Comparison of ENCODE assay signal across 8 mouse cellular contexts in genomic region chr4:62965497-62966302, GRCm38 (mm10). TPM values are rescaled to one million over a fixed set of nuclear protein-coding genes. Genes with fewer than 3 reads are reported as not detected.
A peak's percentile ranks its signal among the peaks of the same experiment; 100 is the strongest.
DNase-seq lines count a peak whose midpoint lies in the region; ATAC-seq and TF ChIP-seq lines count a peak whose summit lies in the region.

Gene Zfp618 (plus strand): TSS chr4:62965573.

- DNase-seq in layer of hippocampus, adult 2 months (ENCODE audit: low spot score in 2 of 2), result no peak
- DNase-seq in layer of hippocampus, adult 9-10 months (ENCODE audit: low spot score), result no peak
- DNase-seq in adrenal gland, postnatal 10 days, result peak; percentile 53
- peak; percentile 60 for DNase-seq in embryonic facial prominence, embryonic 10.5 days (ENCODE audit: low spot score)
- DNase-seq in hindbrain, embryonic 11.5 days (ENCODE audit: low spot score), result peak; percentile 68
- DNase-seq in liver, embryonic 14.5 days (ENCODE audit: low read depth in 3 of 3, low spot score in 3 of 3), result no peak
- DNase-seq in MN1 (ENCODE audit: low spot score), result no peak

- H3K9me3 ChIP-seq in embryonic facial prominence, embryonic 10.5 days, result no peaks in the 10 kb centered on the region
- no peaks in the 10 kb centered on the region for H3K9me3 ChIP-seq in hindbrain, embryonic 11.5 days (ENCODE audit: control insufficient read depth, low read length)
- H3K9me3 ChIP-seq in liver, embryonic 14.5 days (ENCODE audit: control insufficient read depth, low read length), result no peaks in the 10 kb centered on the region
- H3K9me3 ChIP-seq in stomach, embryonic 15.5 days, result no peaks in the 10 kb centered on the region

- H3K36me3 ChIP-seq in embryonic facial prominence, embryonic 10.5 days (replicated peaks), result no peaks in the 10 kb centered on the region
- no peaks in the 10 kb centered on the region for H3K36me3 ChIP-seq in hindbrain, embryonic 11.5 days (ENCODE audit: control insufficient read depth, insufficient read depth, low read length)
- H3K36me3 ChIP-seq in liver, embryonic 14.5 days (replicated peaks; ENCODE audit: control insufficient read depth, insufficient read depth, low read depth), result no peaks in the 10 kb centered on the region
- no peaks in the 10 kb centered on the region for H3K36me3 ChIP-seq in stomach, embryonic 15.5 days

- peaks cover 6% of the 10 kb centered on the region; the same call in 1 of the 2 replicates for H3K27me3 ChIP-seq in embryonic facial prominence, embryonic 10.5 days (replicated peaks; ENCODE audit: low read depth, poor library complexity, severe bottlenecking)
- H3K27me3 ChIP-seq in hindbrain, embryonic 11.5 days (ENCODE audit: control insufficient read depth, insufficient read depth, low read length), result no peaks in the 10 kb centered on the region
- H3K27me3 ChIP-seq in liver, embryonic 14.5 days (ENCODE audit: control insufficient read depth, insufficient read depth, low read length), result peaks cover 21% of the 10 kb centered on the region
- H3K27me3 ChIP-seq in stomach, embryonic 15.5 days (replicated peaks), result no peaks in the 10 kb centered on the region

- H3K4me2 ChIP-seq in hindbrain, embryonic 11.5 days (replicated peaks; ENCODE audit: low read depth, low read length), result peak within 1 kb of the TSS; percentile 59
- H3K4me2 ChIP-seq in liver, embryonic 14.5 days (ENCODE audit: low read depth), result peak within 1 kb of the TSS; percentile 46
- H3K4me2 ChIP-seq in stomach, embryonic 15.5 days, result peak within 1 kb of the TSS; percentile 70

- peak; percentile 73 for ATAC-seq in hindbrain, embryonic 11.5 days (ENCODE audit: low FRiP score)
- ATAC-seq in liver, embryonic 14.5 days (ENCODE audit: insufficient read depth), result no peak
- peak; percentile 65 for ATAC-seq in stomach, embryonic 15.5 days (ENCODE audit: insufficient read depth, low FRiP score, low read depth)

- peak; percentile 70 for TF ChIP-seq CTCF in layer of hippocampus, adult 2 months (conservative IDR thresholded peaks at IDR 0.05)
- no peak for TF ChIP-seq CTCF in liver, embryonic 14.5 days (IDR thresholded peaks at IDR 0.05; ENCODE audit: low read depth)

- WGBS in embryonic facial prominence, embryonic 10.5 days, result 7% methylated on average over 85 of the region's 86 CpGs
- WGBS in hindbrain, embryonic 11.5 days, result under 1% methylated on average over 25 of the region's 86 CpGs
- 0% methylated on average over 44 of the region's 86 CpGs for WGBS in liver, embryonic 14.5 days (ENCODE audit: insufficient replicate concordance)
- under 1% methylated on average over 28 of the region's 86 CpGs for WGBS in stomach, embryonic 15.5 days

- H3K9ac ChIP-seq in hindbrain, embryonic 11.5 days (ENCODE audit: low read depth, low read length), result peak within 1 kb of the TSS; percentile 99
- peak within 1 kb of the TSS; percentile 52 for H3K9ac ChIP-seq in liver, embryonic 14.5 days (replicated peaks)
- H3K9ac ChIP-seq in stomach, embryonic 15.5 days, result peak within 1 kb of the TSS; percentile 96

- H3K27ac ChIP-seq in layer of hippocampus, adult 2 months, result no peak within 1 kb of the TSS
- peak within 1 kb of the TSS; percentile 98 for H3K27ac ChIP-seq in embryonic facial prominence, embryonic 10.5 days (replicated peaks)
- peak within 1 kb of the TSS; percentile 94 for H3K27ac ChIP-seq in hindbrain, embryonic 11.5 days (ENCODE audit: low read depth, low read length)
- H3K27ac ChIP-seq in liver, embryonic 14.5 days, result no peak within 1 kb of the TSS
- peak within 1 kb of the TSS; percentile 89 for H3K27ac ChIP-seq in stomach, embryonic 15.5 days

- peaks cover 22% of the 10 kb centered on the region for H3K4me1 ChIP-seq in embryonic facial prominence, embryonic 10.5 days
- no peaks in the 10 kb centered on the region for H3K4me1 ChIP-seq in hindbrain, embryonic 11.5 days (replicated peaks; ENCODE audit: control insufficient read depth, insufficient read depth, low read length)
- H3K4me1 ChIP-seq in liver, embryonic 14.5 days (replicated peaks; ENCODE audit: control insufficient read depth in 2 of 2, insufficient read depth in 2 of 2, low read length in 1 of 2), result peaks cover 0 to 7% of the 10 kb centered on the region in 2 experiments; a peak in 1 of 4 replicates
- H3K4me1 ChIP-seq in stomach, embryonic 15.5 days, result peaks cover 5% of the 10 kb centered on the region; the same call in 1 of the 2 replicates

- H3K4me3 ChIP-seq in layer of hippocampus, adult 2 months, result peak within 1 kb of the TSS; percentile 60
- H3K4me3 ChIP-seq in embryonic facial prominence, embryonic 10.5 days, result peak within 1 kb of the TSS; percentile 81
- H3K4me3 ChIP-seq in hindbrain, embryonic 11.5 days (ENCODE audit: low read depth, low read length), result peak within 1 kb of the TSS; percentile 82
- peak within 1 kb of the TSS; percentile 57 to 59 for H3K4me3 ChIP-seq in liver, embryonic 14.5 days (ENCODE audit: insufficient read depth in 1 of 2, low read depth in 2 of 2, low read length in 2 of 2)
- peak within 1 kb of the TSS; percentile 77 for H3K4me3 ChIP-seq in stomach, embryonic 15.5 days (replicated peaks)

- no peak for TF ChIP-seq EP300 in liver, embryonic 14.5 days (IDR thresholded peaks at IDR 0.05; ENCODE audit: low read depth)

RNA-seq across cellular contexts. Expression of gene Zfp618, which starts in this region (rescaled TPM):
- total RNA-seq in layer of hippocampus, adult 2 months (2021), result 1 to 10 TPM; 3.6 to 6.1 TPM
- total RNA-seq in adrenal gland, postnatal 10 days (2021), result 10 to 100 TPM in 1 of 2 experiments, 1 to 10 TPM in 1; 9.1 to 11.0 TPM
- polyA plus RNA-seq in embryonic facial prominence, embryonic 10.5 days (2016; fragmentation: Nextera tagmentation; extraction: Ambion mirVana), result 23.0 and 26.9 TPM in 2 replicates
- polyA plus RNA-seq in hindbrain, embryonic 11.5 days (2014; fragmentation: Nextera tagmentation; extraction: Ambion mirVana), result 34.9 and 36.7 TPM in 2 replicates
- 1.5 TPM in 2 replicates for polyA plus RNA-seq in liver, embryonic 14.5 days (2012; rRNA removed)
- 1.5 and 2.9 TPM in 2 replicates for polyA plus RNA-seq in liver, embryonic 14.5 days (2014; fragmentation: Nextera tagmentation; extraction: Ambion mirVana)
- 17.0 and 21.2 TPM in 2 replicates for polyA plus RNA-seq in stomach, embryonic 15.5 days (2015; fragmentation: Nextera tagmentation; extraction: Ambion mirVana)

Comparison
In these comparisons a context has a peak if more than half of its experiments do, and no peak if none do; other contexts are left out.
1. DNase-seq: peak in adrenal gland, postnatal 10 days (single experiment), embryonic facial prominence, embryonic 10.5 days (single experiment) and hindbrain, embryonic 11.5 days (single experiment); none in layer of hippocampus, adult 2 months (0 of 2), layer of hippocampus, adult 9-10 months (single experiment), liver, embryonic 14.5 days (0 of 3) and MN1 (single experiment).
2. H3K27ac ChIP-seq: peak in embryonic facial prominence, embryonic 10.5 days (single experiment), hindbrain, embryonic 11.5 days (single experiment) and stomach, embryonic 15.5 days (single experiment); none in layer of hippocampus, adult 2 months (single experiment) and liver, embryonic 14.5 days (single experiment).
3. Peak in every context shown above with its lines, with median percentiles within 50 percentile points of each other: H3K4me3 ChIP-seq, H3K4me2 ChIP-seq and H3K9ac ChIP-seq.